Mouse (Mus musculus) heart, embryonic 12.5 days (tissue): Measurements from ENCODE around the gene Ntrk1. TPM values are rescaled to one million over a fixed set of nuclear protein-coding genes. Genes with fewer than 3 reads are reported as not detected.

ENCODE experiments used
- ATAC-seq: fragments of 200-750 bp; cut with Nextera tagmentation; 2 replicates; pipeline ENCODE4 v1.8.0; 2017; ENCODE audit warnings: moderate TSS enrichment, moderate library complexity; ENCODE audit not compliant: insufficient number of reproducible peaks, low FRiP score
- H3K27ac ChIP-seq: fragments of 300-500 bp; sonication (generic); 2 replicates; pipeline ENCODE4 v1.5.1; 2016; ENCODE audit warnings: mild to moderate bottlenecking, moderate library complexity; ENCODE audit not compliant: poor library complexity, severe bottlenecking
- H3K27me3 ChIP-seq: fragments of 300-500 bp; sonication (generic); replicated peaks from 2 replicates; pipeline ENCODE4 v1.6.1; 2016; ENCODE audit warnings: mild to moderate bottlenecking, moderate library complexity
- H3K36me3 ChIP-seq: fragments of 300-500 bp; sonication (generic); 2 replicates; pipeline ENCODE4 v1.6.1; 2016; ENCODE audit warnings: mild to moderate bottlenecking, moderate library complexity
- H3K4me1 ChIP-seq: fragments of 300-500 bp; sonication (generic); replicated peaks from 2 replicates; pipeline ENCODE4 v1.6.1; 2016; ENCODE audit warnings: mild to moderate bottlenecking
- H3K4me2 ChIP-seq: fragments of 300-500 bp; sonication (generic); 2 replicates; pipeline ENCODE4 v1.6.1; 2016; ENCODE audit warnings: mild to moderate bottlenecking, moderate library complexity
- H3K4me3 ChIP-seq: fragments of 300-500 bp; sonication (generic); 2 replicates; pipeline ENCODE4 v1.5.1; 2016; ENCODE audit warnings: mild to moderate bottlenecking
- H3K9ac ChIP-seq: fragments of 300-500 bp; sonication (generic); 2 replicates; pipeline ENCODE4 v1.6.1; 2016; ENCODE audit warnings: mild to moderate bottlenecking, moderate library complexity
- H3K9me3 ChIP-seq: fragments of 300-500 bp; sonication (generic); replicated peaks from 2 replicates; pipeline ENCODE4 v1.6.1; 2016; ENCODE audit warnings: mild to moderate bottlenecking, moderate library complexity
- WGBS: fragments of 180-500 bp; shearing (Covaris S2); methylation state at CpG from one replicate; pipeline ENCODE4 v1.1.7; 2016; 5-methylcytosine and 5-hydroxymethylcytosine counted together
- polyA plus RNA-seq: library from polyadenylated mRNA; unstranded; fragments of >200 nt; fragmentation: Nextera tagmentation; extraction: Ambion mirVana; gene quantifications from 2 replicates; pipeline ENCODE4 v1.2.1, GENCODE M21; 2016

Gene Ntrk1
- polyA plus RNA-seq, 1 experiment from 2014 or later, result 0.26 TPM

GRCm38 (mm10) chr3:87733984-87734761 lies 60.8 kb downstream of the Ntrk1 start:
- no peak overlapping the region for H3K9ac ChIP-seq
- H3K36me3 ChIP-seq, result peaks cover 91% of the 10 kb centered on the region
- no peak overlapping the region for H3K4me2 ChIP-seq
- no peaks in the 10 kb centered on the region for H3K27me3 ChIP-seq
- WGBS, result 64% methylated on average over 11 of the region's 11 CpGs
- no peak overlapping the region for H3K27ac ChIP-seq
- no peak overlapping the region for H3K4me3 ChIP-seq
- H3K4me1 ChIP-seq, result peaks cover 6% of the 10 kb centered on the region; the same call in 1 of the 2 replicates
- no peaks in the 10 kb centered on the region for H3K9me3 ChIP-seq
- no peak for ATAC-seq

- Histone ChIP-seq H3K36me3 (peaks cover 92% of the 10 kb centered on the region), H3K4me1 (peaks cover 6% of the 10 kb centered on the region; the same call in 1 of the 2 replicates), H3K27me3 (no peaks in the 10 kb centered on the region), H3K9me3 (no peaks in the 10 kb centered on the region), H3K9ac (no peak overlapping the region), H3K4me2 (no peak overlapping the region), H3K27ac (no peak overlapping the region), H3K4me3 (no peak overlapping the region)
- no peak for ATAC-seq
- WGBS, result 54% methylated on average over 4 of the region's 4 CpGs
Observed at GRCm38 (mm10) chr3:87733098-87733497, 61.9 kb downstream of the Ntrk1 start.

GRCm38 (mm10) chr3:87728696-87729095 lies 66.3 kb downstream of the Ntrk1 start:
- H3K9ac ChIP-seq, result no peak overlapping the region
- no peaks in the 10 kb centered on the region for H3K4me1 ChIP-seq
- no peak overlapping the region for H3K27ac ChIP-seq
- no peak overlapping the region for H3K4me3 ChIP-seq
- 84% methylated on average over 6 of the region's 6 CpGs for WGBS
- H3K4me2 ChIP-seq, result no peak overlapping the region
- H3K9me3 ChIP-seq, result no peaks in the 10 kb centered on the region
- H3K27me3 ChIP-seq, result no peaks in the 10 kb centered on the region
- ATAC-seq, result no peak
- H3K36me3 ChIP-seq, result peaks cover 91% of the 10 kb centered on the region

Other genes starting within 250 kb of the Ntrk1 start
- gene Arhgef11, start 177.6 kb downstream of the Ntrk1 start, polyA plus RNA-seq, result 14.2 and 15.1 TPM in 2 replicates
- 0.30 and 0.46 TPM in 2 replicates for gene Lrrc71, start 46.5 kb downstream of the Ntrk1 start, polyA plus RNA-seq
- gene Insrr, start 1.8 kb upstream of the Ntrk1 start, polyA plus RNA-seq, result 0.21 TPM in 1 of 2 replicates, not detected in the other
- gene Pear1, start 29.1 kb upstream of the Ntrk1 start, polyA plus RNA-seq, result 15.7 and 16.1 TPM in 2 replicates
- gene Sh2d2a, start 51.6 kb upstream of the Ntrk1 start, polyA plus RNA-seq, result 0.15 TPM in 1 of 2 replicates, not detected in the other
- gene Prcc, start 90.4 kb upstream of the Ntrk1 start, polyA plus RNA-seq, result 11.2 and 11.5 TPM in 2 replicates
- 175 and 177 TPM in 2 replicates for gene Hdgf, start 111.2 kb upstream of the Ntrk1 start, polyA plus RNA-seq
- 62.9 and 65.2 TPM in 2 replicates for gene Mrpl24, start 124.3 kb upstream of the Ntrk1 start, polyA plus RNA-seq
- 36.4 and 38.3 TPM in 2 replicates for gene Isg20l2, start 135.2 kb upstream of the Ntrk1 start, polyA plus RNA-seq
- gene Rrnad1, start 135.6 kb upstream of the Ntrk1 start, polyA plus RNA-seq, result 13.6 and 14.1 TPM in 2 replicates
- 7.3 and 8.0 TPM in 2 replicates for gene Crabp2, start 153.5 kb upstream of the Ntrk1 start, polyA plus RNA-seq
- gene Nes, start 175.9 kb upstream of the Ntrk1 start, polyA plus RNA-seq, result 33.0 and 34.6 TPM in 2 replicates
- gene Bcan, start 205.1 kb upstream of the Ntrk1 start, polyA plus RNA-seq, result 0.09 and 0.15 TPM in 2 replicates
- 0.08 and 0.17 TPM in 2 replicates for gene Hapln2, start 232.4 kb upstream of the Ntrk1 start, polyA plus RNA-seq
- 19.2 and 19.7 TPM in 2 replicates for gene Gpatch4, start 247.9 kb upstream of the Ntrk1 start, polyA plus RNA-seq